Mouse (Mus musculus) c-Kit-negative CD71-positive TER-119-positive erythroid progenitor cells, embryonic 14.5 days (primary cell): Measurements from ENCODE around the gene Speg.

ENCODE experiments used
- DNase-seq: peaks from one replicate; pipeline ENCODE4 v3.0.0-alpha.2; 2013; ENCODE audit warnings: low read depth, low spot score

Gene Speg

GRCm38 (mm10) chr1:75458789-75459684 lies 83.9 kb downstream of the Speg start:
- DNase-seq = no peak

GRCm38 (mm10) chr1:75460297-75460696 lies 85.2 kb downstream of the Speg start:
- no peak for DNase-seq

GRCm38 (mm10) chr1:75462636-75463035 lies 87.5 kb downstream of the Speg start:
- DNase-seq = no peak

- no peak for DNase-seq
Observed at GRCm38 (mm10) chr1:75463652-75464204, 88.6 kb downstream of the Speg start.

- DNase-seq = peak; percentile 31
Observed at GRCm38 (mm10) chr1:75467215-75467927, 92.3 kb downstream of the Speg start.

- DNase-seq = no peak
Observed at GRCm38 (mm10) chr1:75469287-75469825, 94.3 kb downstream of the Speg start.

- no peak for DNase-seq
Observed at GRCm38 (mm10) chr1:75476441-75476840, 101.3 kb downstream of the Speg start.

- DNase-seq = peak; percentile 47
Observed at GRCm38 (mm10) chr1:75477264-75477965, 102.3 kb downstream of the Speg start.

- DNase-seq = no peak
Observed at GRCm38 (mm10) chr1:75477966-75478290, 102.8 kb downstream of the Speg start.

- no peak for DNase-seq
Observed at GRCm38 (mm10) chr1:75478497-75478896, 103.4 kb downstream of the Speg start.

- peak; percentile 46 for DNase-seq
Observed at GRCm38 (mm10) chr1:75478916-75479634, 104.0 kb downstream of the Speg start, which contains the start of the genes Chpf and Tmem198. Gene Chpf (minus strand): TSS chr1:75479307. Gene Tmem198 (plus strand): TSS chr1:75479532.

GRCm38 (mm10) chr1:75479635-75479989 lies 104.5 kb downstream of the Speg start:
- no peak for DNase-seq

- no peak for DNase-seq
Observed at GRCm38 (mm10) chr1:75480036-75480435, 104.9 kb downstream of the Speg start.

- DNase-seq = no peak
Observed at GRCm38 (mm10) chr1:75480735-75481134, 105.6 kb downstream of the Speg start.
